Mouse (Mus musculus) stomach, postnatal 0 days (tissue): ENCODE data around the gene Egfl7.

Experiments used
- CTCF ChIP-seq: IDR thresholded peaks from 2 replicates; pipeline ENCODE4 v1.5.1; 2016; ENCODE audit warnings: antibody characterized with exemption, low read depth, mild to moderate bottlenecking, moderate library complexity
- EP300 ChIP-seq: optimal IDR thresholded peaks from 2 replicates; pipeline ENCODE3; 2016; ENCODE audit warnings: antibody characterized with exemption

DNA sequence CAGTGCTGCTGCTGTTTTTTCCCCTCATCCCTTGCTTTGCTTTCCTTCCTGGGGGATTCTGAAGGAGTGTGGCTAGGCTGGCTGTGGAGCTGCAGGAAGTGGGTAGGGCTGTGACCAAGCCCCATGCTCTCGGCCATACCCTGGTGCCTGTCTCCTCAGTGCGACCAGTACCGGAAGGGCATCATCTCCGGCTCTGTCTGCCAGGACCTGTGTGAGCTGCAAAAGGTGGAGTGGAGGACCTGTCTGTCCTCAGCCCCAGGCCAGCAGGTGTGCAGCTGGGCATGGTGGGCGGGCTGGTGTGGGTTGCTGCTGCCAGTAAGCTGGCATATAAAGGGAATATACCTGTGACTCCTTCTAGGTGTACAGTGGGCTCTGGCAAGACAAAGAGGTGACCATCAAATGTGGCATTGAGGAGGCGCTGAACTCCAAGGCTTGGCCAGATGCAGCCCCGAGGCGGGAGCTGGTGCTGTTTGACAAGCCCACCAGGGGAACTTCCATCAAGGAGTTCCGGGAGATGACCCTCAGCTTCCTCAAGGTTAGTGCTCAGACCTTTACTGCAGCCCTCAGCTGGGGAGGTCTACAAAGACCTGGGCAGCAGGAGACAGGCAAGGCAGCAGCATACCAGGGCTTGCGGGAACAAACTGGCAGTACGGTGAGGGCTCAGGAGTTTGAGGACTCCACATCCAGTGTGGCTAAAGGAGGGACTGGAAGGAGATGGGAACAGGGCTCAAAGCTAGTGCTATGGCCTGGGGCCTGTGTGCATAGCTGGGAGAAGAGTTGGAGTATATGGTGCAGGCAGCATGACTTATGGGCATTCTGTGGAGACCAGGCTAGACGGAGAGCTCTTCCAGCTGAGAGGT is 55.0 kb downstream of the Egfl7 start:
- TF ChIP-seq CTCF = no peak
- no peak for TF ChIP-seq EP300
